Mouse (Mus musculus): Measurements from ENCODE around the gene Rab39. TPM values are rescaled to one million over a fixed set of nuclear protein-coding genes. Genes with fewer than 3 reads are reported as not detected.

Gene Rab39
- polyA plus RNA-seq, 1 experiment from 2014 or later: 0.25 TPM

- H3K4me3 ChIP-seq (ENCODE audit: low read depth, low read length): no peak overlapping the region
- H3K27me3 ChIP-seq (replicated peaks; ENCODE audit: control insufficient read depth, insufficient read depth, low read length): no peaks in the 10 kb centered on the region
- no peak overlapping the region for H3K27ac ChIP-seq (ENCODE audit: low read depth, low read length)
- ATAC-seq: no peak
- no peak overlapping the region for H3K9ac ChIP-seq (ENCODE audit: low read depth, low read length)
- H3K4me1 ChIP-seq (replicated peaks; ENCODE audit: control insufficient read depth, insufficient read depth, low read length): peaks cover 4% of the 10 kb centered on the region; the same call in 1 of the 2 replicates
- H3K9me3 ChIP-seq (ENCODE audit: control insufficient read depth): no peaks in the 10 kb centered on the region
- no peaks in the 10 kb centered on the region for H3K36me3 ChIP-seq (ENCODE audit: control insufficient read depth, insufficient read depth)
- no peak for TF ChIP-seq CTCF (IDR thresholded peaks at IDR 0.05; ENCODE audit: low read depth)
- WGBS: 71% methylated on average over 2 of the region's 2 CpGs
- no peak overlapping the region for H3K4me2 ChIP-seq (replicated peaks; ENCODE audit: low read depth)
Measured at GRCm38 (mm10) chr9:53664819-53665218, 41.2 kb downstream of the Rab39 start.

GRCm38 (mm10) chr9:53634796-53635195 is 71.2 kb downstream of the Rab39 start:
- no peak for ATAC-seq
- H3K36me3 ChIP-seq (ENCODE audit: control insufficient read depth, insufficient read depth): peaks cover 56% of the 10 kb centered on the region
- no peak overlapping the region for H3K4me3 ChIP-seq (ENCODE audit: low read depth, low read length)
- no peaks in the 10 kb centered on the region for H3K27me3 ChIP-seq (replicated peaks; ENCODE audit: control insufficient read depth, insufficient read depth, low read length)
- H3K9me3 ChIP-seq (ENCODE audit: control insufficient read depth): no peaks in the 10 kb centered on the region
- no peak overlapping the region for H3K9ac ChIP-seq (ENCODE audit: low read depth, low read length)
- H3K4me1 ChIP-seq (replicated peaks; ENCODE audit: control insufficient read depth, insufficient read depth, low read length): no peaks in the 10 kb centered on the region
- 94% methylated on average over 6 of the region's 6 CpGs for WGBS
- no peak overlapping the region for H3K4me2 ChIP-seq (replicated peaks; ENCODE audit: low read depth)
- H3K27ac ChIP-seq (ENCODE audit: low read depth, low read length): no peak overlapping the region
- no peak for TF ChIP-seq CTCF (IDR thresholded peaks at IDR 0.05; ENCODE audit: low read depth)

Other genes starting within 250 kb of the Rab39 start
- 4.2 and 5.0 TPM in 2 replicates for gene Atm, start 169.5 kb downstream of the Rab39 start, polyA plus RNA-seq (2015; fragmentation: Nextera tagmentation; extraction: Ambion mirVana)
- gene Npat, start 169.2 kb downstream of the Rab39 start, polyA plus RNA-seq (2015; fragmentation: Nextera tagmentation; extraction: Ambion mirVana): 4.2 and 4.8 TPM in 2 replicates
- gene Acat1, start 95.8 kb downstream of the Rab39 start, polyA plus RNA-seq (2015; fragmentation: Nextera tagmentation; extraction: Ambion mirVana): 204 and 207 TPM in 2 replicates
- 19.0 and 20.2 TPM in 2 replicates for gene Cul5, start 36.2 kb downstream of the Rab39 start, polyA plus RNA-seq (2015; fragmentation: Nextera tagmentation; extraction: Ambion mirVana)
- 32.9 and 33.1 TPM in 2 replicates for gene Slc35f2, start 65.3 kb upstream of the Rab39 start, polyA plus RNA-seq (2015; fragmentation: Nextera tagmentation; extraction: Ambion mirVana)
- 0.31 TPM in 1 of 2 replicates, not detected in the other for gene Sln, start 143.9 kb upstream of the Rab39 start, polyA plus RNA-seq (2015; fragmentation: Nextera tagmentation; extraction: Ambion mirVana)

All from intestine, postnatal 0 days (tissue).